Mouse (Mus musculus) adrenal gland, adult (tissue): Measurements from ENCODE around the gene Dlgap1.

Experiments used
- DNase-seq, 2 experiments: peaks; one replicate each; pipeline ENCODE4 v3.0.0; 2022 to 2023; ENCODE audit warnings: low spot score in 1 of 2; ENCODE audit not compliant: inconsistent age in 2 of 2

Gene Dlgap1

DNA sequence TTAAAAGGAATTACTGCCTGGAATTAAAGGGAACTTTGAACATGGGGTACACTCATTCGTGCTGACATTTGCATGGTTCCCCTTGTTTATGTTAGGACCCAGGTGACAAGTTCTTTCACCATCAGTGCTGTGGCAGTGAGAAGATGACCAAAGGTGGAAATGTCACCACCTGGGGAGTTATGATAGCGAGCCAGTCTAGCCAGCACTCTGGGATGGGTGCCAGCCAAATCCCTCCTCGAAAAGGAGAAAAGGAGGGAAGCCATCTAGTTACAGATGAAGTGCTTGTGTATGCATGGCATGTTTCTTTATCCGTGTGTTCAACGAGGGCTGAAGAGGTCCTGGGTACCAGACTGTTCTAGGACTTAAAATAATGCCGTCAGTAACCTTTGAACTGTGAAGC lies 643.3 kb downstream of the Dlgap1 start:
- no peak for DNase-seq

DNA sequence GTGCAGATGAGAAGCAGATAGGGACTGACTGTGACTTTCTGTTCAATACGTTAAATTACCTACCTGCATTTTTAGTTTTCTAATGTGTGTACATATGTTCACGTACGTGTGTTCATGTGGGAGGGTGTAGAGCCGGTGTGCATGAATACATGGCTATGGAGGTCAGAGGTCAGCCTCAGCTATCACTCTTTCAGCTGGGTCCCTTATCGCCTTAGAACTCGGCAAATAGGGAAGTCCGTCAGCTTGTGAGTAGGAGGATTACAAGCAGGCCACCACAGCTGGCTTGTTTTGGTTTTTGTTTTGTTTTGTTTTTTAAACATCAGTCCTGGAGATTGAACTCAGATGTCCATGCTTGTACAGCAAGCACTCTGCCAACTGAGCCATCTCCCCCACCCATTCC lies 645.0 kb downstream of the Dlgap1 start:
- no peak for DNase-seq

DNA sequence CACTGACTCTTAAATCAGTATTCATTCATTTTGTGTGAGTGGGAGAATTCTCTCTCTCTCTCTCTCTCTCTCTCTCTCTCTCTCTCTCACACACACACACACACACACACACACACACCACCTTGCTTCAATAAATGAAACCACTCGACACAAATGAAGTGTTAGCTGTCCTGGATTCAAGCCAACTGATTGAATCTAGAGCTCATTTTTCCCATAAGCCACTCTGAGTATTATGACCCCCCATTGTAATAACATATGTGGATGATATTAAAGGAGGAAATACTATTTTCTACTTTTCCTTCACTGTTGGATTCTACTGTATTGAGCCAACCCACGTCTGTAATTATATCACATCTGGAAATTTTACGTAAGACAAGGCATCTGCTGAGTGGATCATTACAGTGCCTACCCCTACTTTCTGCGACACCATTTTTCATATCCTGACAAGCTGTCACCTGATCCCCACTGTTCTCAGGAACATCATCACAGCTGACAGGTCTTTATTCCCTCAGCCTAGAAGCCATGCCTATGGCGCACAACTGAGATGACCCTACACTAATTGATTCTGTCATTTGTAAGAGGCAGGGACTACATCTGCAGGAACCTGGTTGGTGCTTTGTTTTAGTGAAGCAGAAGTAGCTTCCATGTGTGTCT lies 645.7 kb downstream of the Dlgap1 start:
- DNase-seq, result no peak

DNA sequence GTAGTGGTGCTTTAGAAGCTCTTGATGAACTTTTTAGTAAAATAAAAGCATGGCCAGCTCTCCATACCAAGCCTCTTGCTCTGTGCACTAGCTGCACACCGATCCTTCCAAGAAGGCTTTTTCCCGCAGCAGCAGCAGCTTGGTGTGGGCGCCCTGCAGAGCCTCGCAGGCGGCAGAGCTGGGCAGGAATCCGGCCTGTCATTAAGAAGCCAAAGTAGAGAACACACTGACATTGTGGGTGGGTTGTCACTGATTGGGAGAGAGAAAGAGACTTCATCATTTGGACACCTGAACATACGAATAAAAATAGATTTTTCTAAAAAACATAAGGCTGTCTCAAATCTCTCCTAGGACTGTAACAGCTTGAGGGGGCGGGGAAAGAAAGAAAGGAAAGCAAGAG lies 653.6 kb downstream of the Dlgap1 start:
- no peak for DNase-seq

DNA sequence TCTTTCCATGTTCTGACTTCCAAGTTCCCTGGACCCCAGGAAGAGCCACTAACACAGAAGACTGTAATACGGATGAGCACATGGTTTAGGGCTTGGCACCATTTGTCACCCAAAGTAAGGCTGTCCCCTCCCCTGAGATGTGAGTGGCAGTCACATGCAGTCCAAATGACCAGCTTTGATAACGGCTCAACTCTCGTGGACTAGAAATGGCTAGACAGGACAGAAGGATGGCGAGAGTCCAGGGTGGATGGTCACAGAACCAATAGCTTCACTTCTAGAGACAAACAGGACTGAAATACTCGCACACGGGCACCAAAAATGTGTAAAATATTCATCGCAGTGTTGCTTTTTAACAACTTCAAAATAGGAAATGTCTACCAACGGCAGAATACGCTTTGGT lies 657.5 kb downstream of the Dlgap1 start:
- DNase-seq, result no peak

DNA sequence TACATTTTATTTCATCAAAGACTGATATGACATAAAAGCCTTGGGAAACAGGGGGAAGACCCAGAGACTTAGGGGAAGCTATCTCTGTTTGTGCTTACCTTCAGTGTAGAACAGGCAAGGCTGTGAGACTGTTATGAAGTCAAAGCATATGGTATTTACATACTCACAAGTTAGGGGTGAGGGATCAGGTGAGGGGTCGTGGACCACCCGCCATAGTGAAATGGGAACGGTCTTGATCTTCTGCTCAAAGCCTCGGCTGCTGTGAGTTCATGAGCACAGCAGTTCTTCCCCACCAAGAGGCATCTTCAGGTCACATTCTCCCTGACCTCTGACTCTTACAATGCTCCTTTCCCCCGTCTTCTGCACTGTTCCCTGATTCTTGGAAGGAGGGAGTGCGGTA lies 658.1 kb downstream of the Dlgap1 start:
- no peak for DNase-seq

DNA sequence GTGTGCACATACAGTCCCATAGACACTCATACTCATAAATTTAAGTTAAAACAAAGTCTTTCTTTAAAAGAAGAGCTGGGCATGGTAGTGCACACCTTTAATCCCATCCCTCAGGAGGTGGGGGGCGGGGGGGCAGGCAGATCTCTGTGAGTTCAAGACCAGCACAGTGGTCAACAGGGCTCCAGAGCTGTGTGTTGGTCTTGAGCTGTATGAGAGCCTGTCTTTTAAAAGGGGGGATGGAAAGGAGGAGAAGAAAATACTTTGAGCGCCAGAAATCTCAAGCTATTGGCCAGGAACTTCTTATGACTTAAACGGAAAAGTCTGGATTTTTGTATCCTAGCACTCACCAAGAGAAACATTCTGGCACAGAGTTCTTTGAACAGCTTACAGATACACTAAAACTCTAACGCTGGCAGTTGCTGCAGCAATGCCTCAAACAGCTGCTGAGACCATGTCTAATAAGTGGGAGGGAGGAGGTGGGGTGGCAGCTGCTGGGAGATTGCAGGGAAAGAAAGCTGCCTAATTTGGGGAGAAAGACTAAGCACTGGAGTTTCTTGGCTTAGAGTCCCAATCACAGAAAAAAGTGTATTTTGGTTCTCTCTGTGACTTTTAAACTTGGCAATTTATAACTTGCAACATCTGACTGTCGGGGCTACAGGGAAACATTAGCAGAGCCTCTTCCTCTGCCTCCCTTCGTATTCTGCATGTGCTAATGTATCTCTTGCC lies 660.9 kb downstream of the Dlgap1 start:
- DNase-seq, result no peak

DNA sequence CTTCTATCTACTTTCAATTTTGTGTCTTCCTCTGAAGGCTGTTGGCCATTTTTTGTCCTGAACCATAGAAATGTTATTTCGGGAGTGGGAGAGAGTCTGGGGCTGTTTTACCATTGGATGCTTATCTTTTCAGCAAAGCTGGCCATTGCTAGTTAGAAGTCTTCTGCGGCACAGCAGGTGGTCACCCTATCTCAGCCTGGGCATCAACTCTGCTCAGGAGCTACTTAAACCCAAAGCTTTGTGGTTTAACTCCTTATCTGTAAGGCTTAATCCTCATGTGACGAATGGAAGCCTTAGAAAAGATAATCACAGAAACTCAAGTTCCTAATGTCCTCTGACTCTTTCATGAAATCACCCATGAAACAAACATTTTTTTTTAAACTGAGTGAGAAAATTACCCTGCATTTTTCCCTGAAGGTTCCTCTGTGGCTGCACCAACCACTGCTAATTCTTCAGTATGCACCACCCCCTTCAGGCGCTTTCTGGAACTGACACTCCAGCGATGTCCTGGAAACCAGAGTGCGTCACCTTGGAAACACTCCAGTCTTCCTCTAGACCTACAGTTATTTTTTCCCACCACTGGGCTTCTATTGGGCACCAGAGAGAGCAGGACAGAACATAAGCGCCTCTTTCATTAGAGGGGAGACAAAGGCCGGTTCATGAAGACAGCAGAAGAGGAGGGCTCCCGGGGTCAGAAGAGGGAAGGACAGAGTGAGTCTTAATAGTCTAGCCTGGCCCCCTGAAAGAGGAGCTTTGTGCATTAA lies 664.5 kb downstream of the Dlgap1 start:
- peak; percentile 71 to 93 for DNase-seq

DNA sequence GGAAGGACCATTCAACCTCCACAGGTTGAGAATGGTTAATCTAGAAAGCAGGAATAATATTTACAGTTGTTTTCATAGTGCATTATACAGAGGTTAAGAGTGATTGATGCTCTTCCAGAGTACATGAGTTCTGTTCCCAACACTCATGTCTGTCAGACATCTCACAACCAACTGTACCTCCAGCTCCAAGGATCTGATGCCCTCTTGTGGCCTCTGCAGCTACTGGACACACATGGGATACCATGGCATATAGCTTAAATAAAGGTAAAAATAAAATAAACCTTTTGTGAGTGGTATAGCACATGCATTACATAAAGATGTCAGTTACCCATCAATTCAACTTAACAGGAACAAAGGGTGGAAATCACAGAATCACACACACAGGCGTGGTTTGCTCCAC lies 674.3 kb downstream of the Dlgap1 start:
- DNase-seq, result no peak

DNA sequence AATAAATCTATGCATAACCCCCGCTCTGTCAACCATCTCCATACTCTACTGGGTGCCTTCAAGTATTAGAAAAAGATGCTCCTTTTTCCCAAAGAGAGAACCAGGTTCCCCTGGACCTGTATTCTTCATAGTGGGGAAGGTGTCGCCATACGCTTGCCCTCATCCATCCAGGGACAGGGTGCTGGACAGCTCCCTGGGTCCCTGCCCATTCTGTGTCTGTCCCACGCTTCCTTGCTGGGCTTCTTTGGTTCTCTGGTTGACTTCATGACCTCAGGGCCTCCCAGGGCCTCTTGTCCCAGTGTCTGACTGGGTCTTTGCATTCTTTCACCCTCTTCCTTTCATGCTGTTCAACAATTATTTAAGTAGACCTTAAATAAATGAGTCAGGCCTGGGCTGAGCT lies 677.8 kb downstream of the Dlgap1 start:
- no peak for DNase-seq

DNA sequence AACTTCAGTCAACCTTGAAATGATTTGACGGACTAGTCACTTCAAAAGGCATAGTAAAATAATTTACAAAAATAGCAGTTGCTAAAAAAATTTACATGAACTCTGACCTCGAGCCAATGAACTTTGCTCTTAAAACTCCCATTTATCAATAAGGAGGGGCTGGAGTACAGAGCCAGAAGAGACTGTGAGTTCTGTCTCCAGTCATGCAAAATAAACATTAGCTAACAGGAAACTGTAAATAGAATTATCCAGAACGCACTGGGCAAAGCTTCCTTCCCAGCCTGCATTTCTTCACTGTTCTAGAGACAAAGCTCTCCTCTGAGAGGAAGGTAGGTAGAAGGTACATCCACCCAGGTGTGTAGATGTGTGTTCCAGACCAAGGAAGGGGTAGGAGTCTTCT lies 692.5 kb downstream of the Dlgap1 start:
- no peak for DNase-seq

DNA sequence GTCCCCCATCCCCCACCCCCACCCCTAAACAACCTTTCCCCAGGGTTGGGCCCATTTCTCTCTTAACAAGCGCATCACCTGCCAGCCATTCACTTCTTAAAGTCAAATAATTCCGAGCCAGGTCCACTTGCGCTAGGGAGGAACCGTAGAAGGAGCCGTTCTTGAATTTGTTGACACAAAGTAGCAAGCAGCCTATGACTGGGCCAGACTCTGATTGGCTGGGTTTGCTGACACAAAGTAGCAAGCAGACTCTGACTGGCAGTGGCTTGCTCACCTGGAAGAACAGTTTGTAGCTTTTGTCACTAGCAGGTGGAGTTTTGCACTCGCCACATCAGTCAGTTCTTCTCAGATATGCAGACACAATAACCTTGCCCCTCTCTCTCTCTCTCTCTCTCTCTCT lies 695.1 kb downstream of the Dlgap1 start:
- DNase-seq, result no peak

DNA sequence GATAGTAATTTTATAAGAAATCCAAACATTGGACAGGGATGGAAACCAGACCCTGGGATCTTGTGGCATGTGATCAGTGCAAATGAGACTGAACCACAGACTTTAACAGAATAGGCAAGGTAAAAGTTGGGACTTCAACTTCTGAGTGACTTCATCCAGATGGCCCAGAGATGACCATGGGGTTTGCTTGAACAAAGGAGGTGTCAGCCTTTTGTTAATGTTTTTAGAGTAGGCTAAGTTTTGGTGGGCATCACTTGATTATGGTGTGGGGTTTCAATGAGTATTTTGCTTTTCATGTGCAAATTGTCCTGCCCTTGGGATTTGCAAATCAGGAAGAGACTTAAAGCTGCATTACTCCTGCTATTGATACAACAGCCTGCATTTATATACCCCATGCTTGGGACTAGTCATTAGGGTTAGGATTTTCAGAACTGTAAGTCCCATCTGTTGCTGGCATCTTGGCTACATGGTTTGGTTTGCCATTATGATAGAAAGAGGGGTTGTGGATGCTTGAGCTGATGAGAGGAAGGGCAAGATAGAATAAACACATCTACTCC lies 695.7 kb downstream of the Dlgap1 start:
- DNase-seq, result no peak

DNA sequence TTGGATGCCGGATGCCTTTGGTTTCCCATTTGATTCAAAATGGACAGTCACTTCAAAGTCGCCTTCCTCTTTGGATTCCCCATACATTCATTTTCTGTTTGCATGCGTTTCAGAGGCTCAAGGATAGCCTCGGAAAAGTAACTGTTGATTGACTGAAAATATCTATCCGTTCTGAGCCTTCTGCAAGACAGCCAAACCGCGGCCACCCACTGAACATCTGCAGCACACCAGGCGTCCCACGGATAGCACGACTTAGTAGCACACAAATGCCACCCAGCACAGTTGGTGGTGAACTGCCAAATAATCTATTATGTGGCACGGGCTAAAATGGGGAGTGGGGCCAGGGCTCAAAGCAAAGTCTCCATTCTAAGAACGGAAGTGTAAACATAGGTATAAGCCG lies 705.1 kb downstream of the Dlgap1 start:
- DNase-seq, result no peak

DNA sequence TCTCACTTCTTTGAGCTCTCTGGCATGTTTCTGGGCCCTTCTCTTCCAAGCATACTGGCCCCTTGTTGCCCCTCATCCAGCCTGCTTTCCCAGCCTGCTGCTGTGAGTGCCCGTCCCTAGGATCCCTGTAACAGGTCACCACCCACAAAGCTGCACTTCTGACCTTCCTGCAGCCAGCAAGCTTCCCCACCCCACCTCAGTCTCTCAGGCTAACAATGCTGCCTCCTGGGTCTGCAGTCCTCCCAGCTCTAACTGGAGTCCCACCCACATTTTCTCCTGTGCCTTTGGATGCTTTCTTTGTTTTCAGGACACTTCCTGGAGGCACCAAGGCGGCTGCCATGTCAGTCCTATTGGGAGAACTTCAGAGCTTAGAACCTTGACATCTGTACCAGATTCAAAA lies 707.6 kb downstream of the Dlgap1 start:
- no peak for DNase-seq

DNA sequence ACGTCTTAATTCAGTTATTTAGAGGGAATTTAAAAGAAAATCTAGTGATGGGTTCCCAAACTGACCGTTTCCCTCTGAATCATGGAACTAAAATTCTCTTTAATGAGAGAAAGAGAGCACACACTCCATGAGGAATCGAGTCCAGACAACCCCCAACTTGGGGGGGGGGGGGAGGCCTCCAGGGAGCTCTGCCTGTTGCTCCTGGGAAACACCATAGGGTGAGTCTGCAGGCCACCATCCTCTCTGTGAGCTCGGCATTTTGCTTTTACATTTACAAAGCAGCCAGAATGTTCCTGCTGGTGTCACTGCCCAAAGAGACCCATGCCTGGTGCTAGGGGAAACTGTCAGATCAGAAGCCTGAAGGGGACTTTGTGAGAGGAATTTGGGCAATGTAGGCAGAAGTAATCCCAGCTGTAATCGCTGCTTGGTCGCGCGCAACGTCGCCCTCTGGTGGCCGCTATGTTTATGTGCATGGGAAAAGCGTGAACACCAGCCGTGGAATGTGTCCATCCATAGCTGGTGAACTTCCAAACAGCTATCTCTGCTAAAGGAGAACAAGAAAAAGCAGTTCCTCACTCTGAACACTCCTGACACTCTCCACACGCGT lies 714.8 kb downstream of the Dlgap1 start:
- peak; percentile 70 to 91 for DNase-seq

DNA sequence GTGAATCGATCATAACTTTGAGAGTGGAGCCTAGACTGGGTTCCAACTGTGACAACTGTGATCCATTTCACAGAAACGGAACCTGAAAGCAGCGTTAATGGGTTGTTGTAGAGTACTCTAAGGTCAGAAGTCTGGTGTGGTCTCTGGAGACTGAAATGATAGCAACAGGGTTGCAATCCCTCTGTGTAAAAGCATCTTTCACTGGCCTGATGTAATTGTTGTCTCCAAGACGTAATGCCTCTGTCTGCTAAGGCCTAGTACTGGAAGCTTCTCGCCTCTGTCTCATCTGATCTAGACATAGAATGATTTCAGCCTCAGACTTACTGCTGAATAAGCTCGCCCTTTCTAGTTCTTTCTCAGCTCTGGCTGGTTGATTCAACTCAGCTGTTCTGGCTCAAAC lies 721.3 kb downstream of the Dlgap1 start:
- DNase-seq, result no peak

DNA sequence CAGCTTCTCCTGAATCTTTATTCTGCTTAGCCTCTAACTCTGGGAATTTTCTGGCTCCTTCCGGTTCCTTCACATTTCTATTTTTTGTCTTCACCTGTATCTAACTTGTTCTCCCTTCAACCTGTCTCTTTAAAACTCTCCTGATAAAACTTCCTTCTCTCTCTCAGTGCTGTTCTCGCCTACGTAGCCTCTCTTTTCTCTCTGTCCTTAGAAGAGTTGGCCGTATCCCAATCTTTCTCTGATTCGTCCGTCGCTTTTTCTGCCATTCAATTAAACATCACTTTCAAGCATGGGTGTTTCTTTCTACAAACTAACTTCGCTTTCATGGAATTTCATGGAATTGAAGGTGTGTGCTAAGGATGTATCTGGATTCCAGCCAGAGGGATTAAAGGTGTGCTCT lies 721.7 kb downstream of the Dlgap1 start:
- DNase-seq, result no peak

DNA sequence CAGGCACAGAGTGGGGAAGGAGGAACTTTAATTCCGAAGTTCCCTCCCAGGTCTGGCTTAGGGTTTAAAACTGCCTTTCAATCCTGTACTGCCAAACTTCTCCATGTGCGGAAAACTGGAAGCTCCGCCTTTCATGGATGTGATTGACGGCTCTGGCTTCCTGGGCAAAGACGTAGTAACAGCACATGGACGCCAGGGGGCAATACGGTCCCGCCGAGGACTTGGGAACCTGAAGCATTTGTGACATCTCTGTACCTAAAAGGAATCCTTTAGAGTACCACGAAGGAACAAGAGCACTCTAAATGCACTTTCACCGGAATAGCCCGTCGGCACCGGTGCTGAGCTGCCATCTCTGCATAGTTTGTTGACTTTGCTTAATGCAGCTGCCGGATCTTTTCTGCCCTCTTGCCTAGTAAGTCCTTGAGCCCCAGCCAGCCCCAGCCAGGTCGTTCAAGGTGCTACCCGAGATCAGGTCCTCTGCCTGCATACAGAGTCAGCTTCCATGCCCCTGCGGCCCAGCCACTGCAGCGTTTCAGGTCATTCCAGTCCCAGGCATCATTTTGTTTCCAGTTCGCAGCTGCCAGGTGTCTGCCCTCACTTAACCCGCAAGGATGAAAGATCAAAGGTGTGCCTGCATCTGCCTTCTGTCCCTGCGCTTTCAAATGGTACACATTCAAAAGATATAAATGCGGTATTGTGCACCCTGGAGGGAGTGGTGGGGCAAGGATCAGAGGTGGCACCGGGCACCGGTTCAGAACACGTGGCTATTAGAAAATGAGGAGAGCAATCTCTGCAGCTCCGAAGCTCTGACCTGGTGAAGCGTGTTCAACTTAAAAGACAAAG lies 738.3 kb downstream of the Dlgap1 start:
- DNase-seq, result peak; percentile 88 to 96

DNA sequence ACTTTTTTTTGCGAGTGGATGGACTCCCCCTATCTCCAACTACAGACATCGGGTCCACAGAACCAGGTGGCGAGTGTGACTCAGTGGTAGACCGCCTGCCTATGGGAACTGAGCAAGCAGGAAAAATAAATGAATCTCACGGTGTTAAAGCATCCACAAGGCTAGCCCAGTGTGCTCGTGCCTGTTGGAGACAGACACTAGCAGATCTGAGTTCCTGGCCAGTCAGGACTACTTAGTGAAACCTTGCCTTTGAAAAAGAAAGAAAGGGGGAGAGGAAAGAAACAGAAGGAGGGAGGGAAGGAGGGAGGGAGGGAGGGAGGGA lies 738.9 kb downstream of the Dlgap1 start:
- DNase-seq, result no peak

DNA sequence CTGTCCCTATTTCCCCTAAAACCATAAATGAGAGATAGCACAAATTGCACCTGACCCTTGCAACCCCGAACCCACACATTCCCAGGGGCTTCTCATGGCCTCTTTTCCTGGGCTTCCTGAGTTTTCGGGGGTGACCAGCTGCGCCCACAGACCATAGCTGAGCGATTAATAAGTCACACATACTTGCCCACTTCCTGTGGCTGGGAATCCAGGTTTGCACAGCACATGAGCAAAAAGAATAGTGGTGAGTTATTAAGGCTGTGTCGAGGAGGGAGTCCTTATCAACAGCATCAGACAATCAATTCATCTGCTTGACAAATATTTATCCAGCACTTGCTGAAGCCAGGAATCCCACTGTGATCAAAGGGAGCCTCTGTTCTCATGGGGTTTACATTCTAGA lies 740.7 kb downstream of the Dlgap1 start:
- DNase-seq, result no peak
